In genomic region chr2:144169576-144170178, GRCm38 (mm10) we compare ENCODE assay signal across 17 mouse cellular contexts.
DNase-seq lines count a peak whose midpoint lies in the region; ATAC-seq and TF ChIP-seq lines count a peak whose summit lies in the region.
"Had no signal": no experiment of that assay in that cellular context is flagged by ENCODE, and none has a peak within 500 bp of the region (broad histone marks: within the 10 kb centered on the region; RNA-seq: fewer than 3 reads in every experiment).

No protein-coding gene starts in this region.

- H3K9ac ChIP-seq in kidney, embryonic 15.5 days = no peak overlapping the region
- H3K9ac ChIP-seq in midbrain, embryonic 11.5 days (ENCODE audit: low read length) = no peak overlapping the region
- H3K9ac ChIP-seq in midbrain, postnatal 0 days (replicated peaks; ENCODE audit: low read length, poor library complexity, severe bottlenecking) = no peak overlapping the region
- no peak overlapping the region for H3K9ac ChIP-seq in embryonic facial prominence, embryonic 14.5 days (ENCODE audit: low read depth, low read length)
- H3K9ac ChIP-seq: heart, embryonic 13.5 days; liver, embryonic 12.5 days; neural tube, embryonic 12.5 days had no signal

- H3K27ac ChIP-seq in kidney, embryonic 15.5 days = peak overlapping the region; percentile 78
- H3K27ac ChIP-seq in kidney, adult 2 months (ENCODE audit: insufficient read depth, low read depth, low read length) = no peak overlapping the region
- no peak overlapping the region for H3K27ac ChIP-seq in midbrain, embryonic 11.5 days (ENCODE audit: low read depth, low read length)
- no peak overlapping the region for H3K27ac ChIP-seq in midbrain, postnatal 0 days (ENCODE audit: low read depth, low read length)
- H3K27ac ChIP-seq in embryonic facial prominence, embryonic 14.5 days (replicated peaks; ENCODE audit: low read depth, low read length) = no peak overlapping the region
- peak overlapping the region; percentile 77 for H3K27ac ChIP-seq in small intestine, adult 2 months (ENCODE audit: insufficient read depth, low read depth, low read length)
- H3K27ac ChIP-seq: gastrocnemius, adult 2 months; heart, embryonic 13.5 days; hindbrain, postnatal 0 days; liver, embryonic 12.5 days; neural tube, embryonic 12.5 days had no signal

- H3K9me3 ChIP-seq in kidney, embryonic 15.5 days (replicated peaks) = no peaks in the 10 kb centered on the region
- H3K9me3 ChIP-seq in midbrain, embryonic 11.5 days (ENCODE audit: control insufficient read depth, low read length) = no peaks in the 10 kb centered on the region
- no peaks in the 10 kb centered on the region for H3K9me3 ChIP-seq in midbrain, postnatal 0 days (ENCODE audit: low read length)
- H3K9me3 ChIP-seq in embryonic facial prominence, embryonic 14.5 days (ENCODE audit: control insufficient read depth, low read length) = no peaks in the 10 kb centered on the region
- H3K9me3 ChIP-seq: heart, embryonic 13.5 days; liver, embryonic 12.5 days; neural tube, embryonic 12.5 days had no signal

- no peaks in the 10 kb centered on the region for H3K36me3 ChIP-seq in kidney, embryonic 15.5 days
- H3K36me3 ChIP-seq in kidney, adult 2 months (ENCODE audit: control insufficient read depth, insufficient read depth, low read length) = no peaks in the 10 kb centered on the region
- H3K36me3 ChIP-seq in midbrain, embryonic 11.5 days (ENCODE audit: control insufficient read depth, insufficient read depth, low read length) = no peaks in the 10 kb centered on the region
- no peaks in the 10 kb centered on the region for H3K36me3 ChIP-seq in midbrain, postnatal 0 days (ENCODE audit: insufficient read depth, low read length)
- no peaks in the 10 kb centered on the region for H3K36me3 ChIP-seq in embryonic facial prominence, embryonic 14.5 days (ENCODE audit: control insufficient read depth, insufficient read depth, low read length)
- no peaks in the 10 kb centered on the region for H3K36me3 ChIP-seq in small intestine, adult 2 months (ENCODE audit: control insufficient read depth, insufficient read depth, low read length)
- H3K36me3 ChIP-seq: heart, embryonic 13.5 days; liver, embryonic 12.5 days; neural tube, embryonic 12.5 days had no signal

- peak; percentile 47 for ATAC-seq in kidney, embryonic 15.5 days (replicated peaks; ENCODE audit: low FRiP score)
- no peak for ATAC-seq in midbrain, embryonic 11.5 days (ENCODE audit: low FRiP score)
- no peak for ATAC-seq in midbrain, postnatal 0 days (ENCODE audit: low FRiP score)
- ATAC-seq in embryonic facial prominence, embryonic 14.5 days (ENCODE audit: low read depth) = no peak
- ATAC-seq: hindbrain, postnatal 0 days; liver, embryonic 12.5 days had no signal

- no peak overlapping the region for H3K4me2 ChIP-seq in kidney, embryonic 15.5 days
- H3K4me2 ChIP-seq in midbrain, embryonic 11.5 days = no peak overlapping the region
- no peak overlapping the region for H3K4me2 ChIP-seq in midbrain, postnatal 0 days (ENCODE audit: low read depth, low read length, poor library complexity, severe bottlenecking)
- no peak overlapping the region for H3K4me2 ChIP-seq in embryonic facial prominence, embryonic 14.5 days (ENCODE audit: low read depth, low read length)
- H3K4me2 ChIP-seq: heart, embryonic 13.5 days; liver, embryonic 12.5 days; neural tube, embryonic 12.5 days had no signal

- DNase-seq in kidney, adult 2 months = no peak
- peak; percentile 26 for DNase-seq in midbrain, embryonic 11.5 days (ENCODE audit: low spot score, missing footprints)
- DNase-seq in midbrain, postnatal 0 days (ENCODE audit: low spot score) = no peak
- peak; percentile 76 for DNase-seq in embryonic facial prominence, embryonic 14.5 days (ENCODE audit: low spot score)
- no peak for DNase-seq in right cerebral cortex, postnatal 25 days
- DNase-seq in cerebellum, postnatal 36 days = no peak
- DNase-seq: adrenal gland, adult 8-10 months; cerebellum, postnatal 25 days; gastrocnemius, adult 2 months; heart, postnatal 36 days; lung, postnatal 10 days had no signal

- no peak for TF ChIP-seq CTCF in kidney, adult 2 months (conservative IDR thresholded peaks at IDR 0.05; ENCODE audit: insufficient read depth, insufficient read length, low read depth, low read length)
- no peak for TF ChIP-seq CTCF in midbrain, postnatal 0 days (IDR thresholded peaks at IDR 0.05)
- TF ChIP-seq CTCF in small intestine, adult 2 months (IDR thresholded peaks at IDR 0.05; ENCODE audit: extremely low read depth, insufficient read length, insufficient replicate concordance, low read depth, low read length) = no peak

- 27% methylated on average over 4 of the region's 4 CpGs for WGBS in kidney, embryonic 15.5 days
- 40% methylated on average over 4 of the region's 4 CpGs for WGBS in kidney, adult 2 months
- WGBS in midbrain, embryonic 11.5 days = 70% methylated on average over 4 of the region's 4 CpGs
- 81% methylated on average over 4 of the region's 4 CpGs for WGBS in midbrain, postnatal 0 days
- 46% methylated on average over 4 of the region's 4 CpGs for WGBS in embryonic facial prominence, embryonic 14.5 days
- WGBS in small intestine, adult 2 months = 17% methylated on average over 4 of the region's 4 CpGs

- H3K4me3 ChIP-seq in kidney, embryonic 15.5 days (replicated peaks) = no peak overlapping the region
- no peak overlapping the region for H3K4me3 ChIP-seq in kidney, adult 2 months (ENCODE audit: insufficient read depth, low read depth, low read length)
- H3K4me3 ChIP-seq in midbrain, embryonic 11.5 days (ENCODE audit: low read depth, low read length) = no peak overlapping the region
- H3K4me3 ChIP-seq in midbrain, postnatal 0 days (ENCODE audit: low read depth, low read length) = no peak overlapping the region
- H3K4me3 ChIP-seq in embryonic facial prominence, embryonic 14.5 days (ENCODE audit: low read depth, low read length) = no peak overlapping the region
- no peak overlapping the region for H3K4me3 ChIP-seq in small intestine, adult 2 months (ENCODE audit: low read depth, low read length)
- H3K4me3 ChIP-seq: gastrocnemius, adult 2 months; heart, embryonic 13.5 days; liver, embryonic 12.5 days; neural tube, embryonic 12.5 days had no signal

- peaks cover 49% of the 10 kb centered on the region for H3K4me1 ChIP-seq in kidney, embryonic 15.5 days
- peaks cover 11% of the 10 kb centered on the region; the same call in 1 of the 2 replicates for H3K4me1 ChIP-seq in kidney, adult 2 months (ENCODE audit: control insufficient read depth, insufficient read depth, low read length)
- H3K4me1 ChIP-seq in midbrain, embryonic 11.5 days (ENCODE audit: control insufficient read depth, insufficient read depth, low read length) = peaks cover 2% of the 10 kb centered on the region; the same call in 1 of the 2 replicates
- H3K4me1 ChIP-seq in midbrain, postnatal 0 days (ENCODE audit: insufficient read depth, low read length) = peaks cover 7% of the 10 kb centered on the region; the same call in 1 of the 2 replicates
- peaks cover 11% of the 10 kb centered on the region for H3K4me1 ChIP-seq in embryonic facial prominence, embryonic 14.5 days (ENCODE audit: control insufficient read depth, insufficient read depth, low read length)
- peaks cover 42% of the 10 kb centered on the region for H3K4me1 ChIP-seq in small intestine, adult 2 months (ENCODE audit: control insufficient read depth, insufficient read depth, insufficient read length, low read length)

- H3K27me3 ChIP-seq in kidney, embryonic 15.5 days = no peaks in the 10 kb centered on the region
- H3K27me3 ChIP-seq in kidney, adult 2 months (replicated peaks; ENCODE audit: control insufficient read depth, insufficient read depth, low read length) = no peaks in the 10 kb centered on the region
- no peaks in the 10 kb centered on the region for H3K27me3 ChIP-seq in midbrain, embryonic 11.5 days (ENCODE audit: control insufficient read depth, insufficient read depth, low read length)
- no peaks in the 10 kb centered on the region for H3K27me3 ChIP-seq in midbrain, postnatal 0 days (ENCODE audit: insufficient read depth, low read length)
- no peaks in the 10 kb centered on the region for H3K27me3 ChIP-seq in embryonic facial prominence, embryonic 14.5 days (replicated peaks; ENCODE audit: control insufficient read depth, insufficient read depth, low read length)
- H3K27me3 ChIP-seq in small intestine, adult 2 months (ENCODE audit: control insufficient read depth, insufficient read depth, low read length) = no peaks in the 10 kb centered on the region
- H3K27me3 ChIP-seq: heart, embryonic 13.5 days; neural tube, embryonic 12.5 days had no signal

- no peak for TF ChIP-seq POLR2A in kidney, adult 2 months (IDR thresholded peaks at IDR 0.05; ENCODE audit: low read depth, low read length)
- TF ChIP-seq POLR2A in small intestine, adult 2 months (IDR thresholded peaks at IDR 0.05; ENCODE audit: low read depth, low read length) = no peak

Comparison
In these comparisons a context has a peak if more than half of its experiments do, and no peak if none do; other contexts are left out.
1. H3K27ac ChIP-seq: peak in kidney, embryonic 15.5 days (single experiment) and small intestine, adult 2 months (single experiment); none in kidney, adult 2 months (single experiment), midbrain, embryonic 11.5 days (single experiment), midbrain, postnatal 0 days (single experiment) and embryonic facial prominence, embryonic 14.5 days (single experiment).
2. DNase-seq: peak in midbrain, embryonic 11.5 days (single experiment) and embryonic facial prominence, embryonic 14.5 days (single experiment); none in kidney, adult 2 months (single experiment), midbrain, postnatal 0 days (single experiment), right cerebral cortex, postnatal 25 days (single experiment) and cerebellum, postnatal 36 days (0 of 2).